Mouse (Mus musculus): ENCODE results near the gene Hexdc. TPM values are rescaled to one million over a fixed set of nuclear protein-coding genes. Genes with fewer than 3 reads are reported as not detected.

Gene Hexdc
- polyA plus RNA-seq, 1 experiment, result 18.3 TPM

GRCm38 (mm10) chr11:121228129-121229017, 24.1 kb downstream of the Hexdc start:
- TF ChIP-seq CTCF (conservative IDR thresholded peaks at IDR 0.05; ENCODE audit: insufficient read depth, insufficient read length, low read depth, low read length), result no peak
- no peak for TF ChIP-seq POLR2A (IDR thresholded peaks at IDR 0.05; ENCODE audit: low read depth, low read length)
- H3K27ac ChIP-seq (ENCODE audit: insufficient read depth, low read depth, low read length), result peak overlapping the region; percentile 83
- H3K36me3 ChIP-seq (ENCODE audit: control insufficient read depth, insufficient read depth, low read length), result no peaks in the 10 kb centered on the region
- H3K27me3 ChIP-seq (replicated peaks; ENCODE audit: control insufficient read depth, insufficient read depth, low read length), result no peaks in the 10 kb centered on the region
- DNase-seq, result no peak
- 12% methylated on average over 21 of the region's 21 CpGs for WGBS
- peak overlapping the region; percentile 79 for H3K4me3 ChIP-seq (ENCODE audit: insufficient read depth, low read depth, low read length)
- peaks cover 15% of the 10 kb centered on the region; the same call in 1 of the 2 replicates for H3K4me1 ChIP-seq (ENCODE audit: control insufficient read depth, insufficient read depth, low read length)

GRCm38 (mm10) chr11:121229018-121229439, 24.8 kb downstream of the Hexdc start, which contains the start of gene Cybc1:
Gene Cybc1 (minus strand): TSS chr11:121229322.
- H3K4me3 ChIP-seq (ENCODE audit: insufficient read depth, low read depth, low read length), result peak within 1 kb of the TSS; percentile 79
- WGBS, result under 1% methylated on average over 23 of the region's 23 CpGs
- no peaks in the 10 kb centered on the region for H3K27me3 ChIP-seq (replicated peaks; ENCODE audit: control insufficient read depth, insufficient read depth, low read length)
- peak; percentile 90 for DNase-seq
- H3K27ac ChIP-seq (ENCODE audit: insufficient read depth, low read depth, low read length), result peak within 1 kb of the TSS; percentile 83
- TF ChIP-seq CTCF (conservative IDR thresholded peaks at IDR 0.05; ENCODE audit: insufficient read depth, insufficient read length, low read depth, low read length) (peak; percentile 29), POLR2A (IDR thresholded peaks at IDR 0.05; ENCODE audit: low read depth, low read length) (peak; percentile 44)
- peaks cover 15% of the 10 kb centered on the region; the same call in 1 of the 2 replicates for H3K4me1 ChIP-seq (ENCODE audit: control insufficient read depth, insufficient read depth, low read length)
- no peaks in the 10 kb centered on the region for H3K36me3 ChIP-seq (ENCODE audit: control insufficient read depth, insufficient read depth, low read length)

GRCm38 (mm10) chr11:121231191-121231590, 27.0 kb downstream of the Hexdc start:
- Histone ChIP-seq H3K4me1 (ENCODE audit: control insufficient read depth, insufficient read depth, low read length) (peaks cover 20% of the 10 kb centered on the region; the same call in 1 of the 2 replicates), H3K27ac (ENCODE audit: insufficient read depth, low read depth, low read length) (0 out of 2 replicates have a peak overlapping the region, but pooled peaks have one; percentile 24), H3K4me3 (ENCODE audit: insufficient read depth, low read depth, low read length) (no peak overlapping the region), H3K36me3 (ENCODE audit: control insufficient read depth, insufficient read depth, low read length) (no peaks in the 10 kb centered on the region), H3K27me3 (replicated peaks; ENCODE audit: control insufficient read depth, insufficient read depth, low read length) (no peaks in the 10 kb centered on the region)
- TF ChIP-seq POLR2A (IDR thresholded peaks at IDR 0.05; ENCODE audit: low read depth, low read length) (no peak), CTCF (conservative IDR thresholded peaks at IDR 0.05; ENCODE audit: insufficient read depth, insufficient read length, low read depth, low read length) (no peak)
- peak; percentile 87 for DNase-seq
- 37% methylated on average over 4 of the region's 4 CpGs for WGBS

- no peak for DNase-seq
- 57% methylated on average over 4 of the region's 4 CpGs for WGBS
Measured at GRCm38 (mm10) chr11:121231628-121232291, 27.5 kb downstream of the Hexdc start.

GRCm38 (mm10) chr11:121232706-121233105, 28.5 kb downstream of the Hexdc start:
- WGBS, result 55% methylated on average over 4 of the region's 4 CpGs
- no peak for TF ChIP-seq CTCF (conservative IDR thresholded peaks at IDR 0.05; ENCODE audit: insufficient read depth, insufficient read length, low read depth, low read length)
- TF ChIP-seq POLR2A (IDR thresholded peaks at IDR 0.05; ENCODE audit: low read depth, low read length), result no peak
- Histone ChIP-seq H3K27me3 (replicated peaks; ENCODE audit: control insufficient read depth, insufficient read depth, low read length) (no peaks in the 10 kb centered on the region), H3K4me1 (ENCODE audit: control insufficient read depth, insufficient read depth, low read length) (peaks cover 20% of the 10 kb centered on the region; the same call in 1 of the 2 replicates), H3K36me3 (ENCODE audit: control insufficient read depth, insufficient read depth, low read length) (no peaks in the 10 kb centered on the region), H3K4me3 (ENCODE audit: insufficient read depth, low read depth, low read length) (no peak overlapping the region), H3K27ac (ENCODE audit: insufficient read depth, low read depth, low read length) (no peak overlapping the region)
- DNase-seq, result no peak

More at GRCm38 (mm10) chr11:121231628-121232291, 27.5 kb downstream of the Hexdc start:
- peaks cover 20% of the 10 kb centered on the region; the same call in 1 of the 2 replicates for H3K4me1 ChIP-seq (ENCODE audit: control insufficient read depth, insufficient read depth, low read length)
- peak overlapping the region; percentile 51 for H3K27ac ChIP-seq (ENCODE audit: insufficient read depth, low read depth, low read length)
- no peaks in the 10 kb centered on the region for H3K27me3 ChIP-seq (replicated peaks; ENCODE audit: control insufficient read depth, insufficient read depth, low read length)
- H3K36me3 ChIP-seq (ENCODE audit: control insufficient read depth, insufficient read depth, low read length), result no peaks in the 10 kb centered on the region
- no peak overlapping the region for H3K4me3 ChIP-seq (ENCODE audit: insufficient read depth, low read depth, low read length)
- TF ChIP-seq POLR2A (IDR thresholded peaks at IDR 0.05; ENCODE audit: low read depth, low read length) (no peak), CTCF (conservative IDR thresholded peaks at IDR 0.05; ENCODE audit: insufficient read depth, insufficient read length, low read depth, low read length) (no peak)

- peaks cover 12% of the 10 kb centered on the region for H3K4me1 ChIP-seq (ENCODE audit: control insufficient read depth, insufficient read depth, low read length)
- H3K4me3 ChIP-seq (ENCODE audit: insufficient read depth, low read depth, low read length), result no peak overlapping the region
- TF ChIP-seq CTCF (conservative IDR thresholded peaks at IDR 0.05; ENCODE audit: insufficient read depth, insufficient read length, low read depth, low read length) (peak; percentile 57), POLR2A (IDR thresholded peaks at IDR 0.05; ENCODE audit: low read depth, low read length) (no peak)
- DNase-seq, result peak; percentile 56
- peak overlapping the region; percentile 98 for H3K27ac ChIP-seq (ENCODE audit: insufficient read depth, low read depth, low read length)
- H3K27me3 ChIP-seq (replicated peaks; ENCODE audit: control insufficient read depth, insufficient read depth, low read length), result no peaks in the 10 kb centered on the region
- 31% methylated on average over 9 of the region's 9 CpGs for WGBS
- H3K36me3 ChIP-seq (ENCODE audit: control insufficient read depth, insufficient read depth, low read length), result no peaks in the 10 kb centered on the region
Measured at GRCm38 (mm10) chr11:121235475-121236238, 31.4 kb downstream of the Hexdc start.

Measured in kidney, adult 2 months (tissue).